Mouse (Mus musculus): ENCODE results near the gene Tmem182. TPM values are rescaled to one million over a fixed set of nuclear protein-coding genes. Genes with fewer than 3 reads are reported as not detected.

Gene Tmem182
- total and polyA plus RNA-seq, 3 experiments, result not detected

DNA sequence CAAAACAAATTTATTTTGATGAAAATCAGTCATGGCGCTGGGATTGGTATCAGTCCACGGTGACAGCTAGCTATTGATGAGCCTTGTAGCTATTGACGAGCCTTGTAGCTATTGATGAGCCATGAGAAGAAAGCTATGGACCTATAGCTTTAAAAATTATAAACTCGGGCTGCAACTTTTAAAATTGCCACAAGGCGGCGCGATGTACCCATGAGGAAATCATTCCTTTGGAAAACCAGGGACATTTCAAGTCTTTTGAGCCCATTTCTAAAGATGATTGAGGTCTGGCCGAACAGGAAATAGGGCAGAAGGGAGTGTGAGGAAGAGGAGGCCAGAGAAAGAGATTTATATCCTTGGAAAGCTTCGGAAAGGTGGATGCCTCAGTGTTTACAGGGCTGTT, 73.7 kb downstream of the Tmem182 start:
- dilution Hi-C loops (cut with MboI; ENCODE audit: extremely low pct_ligation_motif_present, extremely low pct_unique_long_range_greater_than_20kb, low sequenced_read_pairs), result no loop called here
- DNase-seq (ENCODE audit: extremely low read depth), result no peak

DNA sequence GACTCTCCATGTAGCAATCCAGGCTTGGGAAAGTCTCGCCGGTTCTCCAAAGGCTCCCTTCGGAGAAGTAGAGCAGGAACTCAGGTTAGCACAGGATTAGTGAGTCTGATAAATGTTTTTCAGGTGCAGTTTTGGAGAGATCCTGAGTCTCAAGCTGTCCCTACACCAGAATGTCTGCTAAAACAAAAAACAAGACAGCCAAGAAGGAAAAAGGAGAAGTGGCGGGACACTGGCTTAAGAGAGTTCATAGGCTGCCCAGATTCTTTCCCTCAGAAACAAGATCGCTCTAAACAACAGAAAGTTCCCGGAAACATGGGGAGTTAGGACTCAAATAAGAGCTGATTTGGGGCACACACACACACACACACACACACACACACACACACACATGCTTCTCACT, 74.1 kb downstream of the Tmem182 start:
- Histone ChIP-seq H3K27me3 (replicated peaks) (no peaks in the 10 kb centered on the region), H3K4me2 (ENCODE audit: insufficient read depth, low read depth, poor library complexity, severe bottlenecking) (no peak overlapping the region), H3K4me1 (ENCODE audit: control insufficient read depth in 1 of 2, insufficient read depth in 2 of 2) (no peaks in the 10 kb centered on the region), H3K79me2 (replicated peaks; ENCODE audit: control insufficient read depth, extremely low read depth, insufficient read depth, poor library complexity, severe bottlenecking) (no peaks in the 10 kb centered on the region), H3K27ac (ENCODE audit: insufficient read depth, low read depth) (no peak overlapping the region), H3K36me3 (replicated peaks in 1 of 2; ENCODE audit: control insufficient read depth in 1 of 2, insufficient read depth in 1 of 2, low read length in 1 of 2) (no peaks in the 10 kb centered on the region), H3K9me3 (replicated peaks; ENCODE audit: low read length) (peaks cover 80% of the 10 kb centered on the region), H3K4me3 (replicated peaks in 1 of 3; ENCODE audit: low read depth in 2 of 3, low read length in 2 of 3, poor library complexity in 1 of 3) (no peak overlapping the region), H3K9ac (ENCODE audit: insufficient read depth, low read depth) (no peak overlapping the region)
- no peak for DNase-seq (ENCODE audit: extremely low read depth)
- dilution Hi-C loops (cut with MboI; ENCODE audit: extremely low pct_ligation_motif_present, extremely low pct_unique_long_range_greater_than_20kb, low sequenced_read_pairs), result no loop called here
- TF ChIP-seq NELFE (IDR thresholded peaks at IDR 0.05; ENCODE audit: low read depth, low read length) (no peak), GABPA (IDR thresholded peaks at IDR 0.05; ENCODE audit: insufficient replicate concordance, low read depth, low read length) (no peak), BHLHE40 (IDR thresholded peaks at IDR 0.05; ENCODE audit: low read depth, low read length) (no peak), USF2 (conservative IDR thresholded peaks at IDR 0.05; ENCODE audit: low read depth, low read length) (no peak), E2F4 (IDR thresholded peaks at IDR 0.05; ENCODE audit: insufficient replicate concordance, low read depth, low read length) (no peak), RAD21 (IDR thresholded peaks at IDR 0.05; ENCODE audit: low read depth, low read length) (no peak), IRF4 (IDR thresholded peaks at IDR 0.05; ENCODE audit: low read depth, low read length) (no peak), MEF2A (IDR thresholded peaks at IDR 0.05; ENCODE audit: borderline replicate concordance, low read depth, low read length) (no peak), SMC3 (IDR thresholded peaks at IDR 0.05; ENCODE audit: low read depth, low read length) (no peak), NRF1 (IDR thresholded peaks at IDR 0.05; ENCODE audit: low read depth, low read length) (no peak), TCF12 (IDR thresholded peaks at IDR 0.05; ENCODE audit: low read depth, low read length) (no peak), MAX (IDR thresholded peaks at IDR 0.05; ENCODE audit: low read length) (no peak), USF1 (IDR thresholded peaks at IDR 0.05; ENCODE audit: low read depth, low read length) (no peak), MAZ (IDR thresholded peaks at IDR 0.05; ENCODE audit: low read depth, low read length) (no peak), POLR2AphosphoS2 (IDR thresholded peaks at IDR 0.05; ENCODE audit: low read depth, low read length) (no peak), POLR2A (IDR thresholded peaks at IDR 0.05; ENCODE audit: low read depth, low read length) (no peak), UBTF (IDR thresholded peaks at IDR 0.05; ENCODE audit: low read depth, low read length) (no peak), ZC3H11A (IDR thresholded peaks at IDR 0.05; ENCODE audit: low read depth, low read length) (no peak)
- in situ Hi-C loops (cut with MboI; ENCODE audit: low pct_ligation_motif_present, low pct_unique_long_range_greater_than_20kb, low sequenced_read_pairs), result no loop called here

More for the DNA sequence above, 73.7 kb downstream of the Tmem182 start:
- Histone ChIP-seq H3K9me3 (replicated peaks; ENCODE audit: low read length) (peaks cover 81% of the 10 kb centered on the region), H3K79me2 (replicated peaks; ENCODE audit: control insufficient read depth, extremely low read depth, insufficient read depth, poor library complexity, severe bottlenecking) (no peaks in the 10 kb centered on the region), H3K4me3 (replicated peaks in 1 of 3; ENCODE audit: low read depth in 2 of 3, low read length in 2 of 3, poor library complexity in 1 of 3) (no peak overlapping the region), H3K36me3 (replicated peaks in 1 of 2; ENCODE audit: control insufficient read depth in 1 of 2, insufficient read depth in 1 of 2, low read length in 1 of 2) (no peaks in the 10 kb centered on the region), H3K9ac (ENCODE audit: insufficient read depth, low read depth) (no peak overlapping the region), H3K4me1 (ENCODE audit: control insufficient read depth in 1 of 2, insufficient read depth in 2 of 2) (no peaks in the 10 kb centered on the region), H3K4me2 (ENCODE audit: insufficient read depth, low read depth, poor library complexity, severe bottlenecking) (no peak overlapping the region), H3K27me3 (replicated peaks) (no peaks in the 10 kb centered on the region), H3K27ac (ENCODE audit: insufficient read depth, low read depth) (no peak overlapping the region)
- no peak for TF ChIP-seq IRF4 (IDR thresholded peaks at IDR 0.05; ENCODE audit: low read depth, low read length)
- no peak for TF ChIP-seq BHLHE40 (IDR thresholded peaks at IDR 0.05; ENCODE audit: low read depth, low read length)
- no peak for TF ChIP-seq USF1 (IDR thresholded peaks at IDR 0.05; ENCODE audit: low read depth, low read length)
- TF ChIP-seq CHD1 (IDR thresholded peaks at IDR 0.05; ENCODE audit: low read depth, low read length), result no peak
- TF ChIP-seq ZKSCAN1 (IDR thresholded peaks at IDR 0.05; ENCODE audit: borderline replicate concordance, low read depth, low read length), result no peak
- no peak for TF ChIP-seq MAFK (IDR thresholded peaks at IDR 0.05; ENCODE audit: insufficient replicate concordance, low read length)
- TF ChIP-seq CTCF (conservative IDR thresholded peaks at IDR 0.05 in 1 of 2, IDR thresholded peaks at IDR 0.05 in 1 of 2; ENCODE audit: low read depth in 2 of 2, low read length in 2 of 2), result no peak
- TF ChIP-seq HCFC1 (IDR thresholded peaks at IDR 0.05; ENCODE audit: low read depth, low read length), result no peak
- TF ChIP-seq JUND (conservative IDR thresholded peaks at IDR 0.05; ENCODE audit: low read depth, low read length), result no peak
- no peak; the same call in 1 of the 2 replicates for TF ChIP-seq RAD21 (IDR thresholded peaks at IDR 0.05; ENCODE audit: low read depth, low read length)
- no peak for TF ChIP-seq SIN3A (IDR thresholded peaks at IDR 0.05; ENCODE audit: low read length)
- TF ChIP-seq TBP (conservative IDR thresholded peaks at IDR 0.05; ENCODE audit: low read depth, low read length), result no peak
- no peak for TF ChIP-seq JUN (IDR thresholded peaks at IDR 0.05; ENCODE audit: insufficient read depth, low read depth, low read length)
- in situ Hi-C loops (cut with MboI; ENCODE audit: low pct_ligation_motif_present, low pct_unique_long_range_greater_than_20kb, low sequenced_read_pairs), result no loop called here
